Mouse (Mus musculus): ENCODE results near the gene Foxd4.

GRCm38 (mm10) chr19:24873873-24874272, 27.1 kb downstream of the Foxd4 start:
- TF ChIP-seq CTCF (IDR thresholded peaks at IDR 0.05; ENCODE audit: low read depth), result no peak
- TF ChIP-seq EP300 (IDR thresholded peaks at IDR 0.05; ENCODE audit: low read depth), result no peak
